Mouse (Mus musculus): ENCODE data around the gene Lrrn3. TPM values are rescaled to one million over a fixed set of nuclear protein-coding genes. Genes with fewer than 3 reads are reported as not detected.

Lrrn3 gene
- polyA plus RNA-seq, 1 experiment from 2014 or later = 115 TPM

GRCm38 (mm10) chr12:41468374-41468991 is 17.7 kb downstream of the Lrrn3 start:
- no peak for ATAC-seq (ENCODE audit: low read depth)
- no peaks in the 10 kb centered on the region for H3K4me1 ChIP-seq (ENCODE audit: control insufficient read depth, insufficient read depth, low read length)
- no peaks in the 10 kb centered on the region for H3K9me3 ChIP-seq (ENCODE audit: control insufficient read depth, low read length)
- no peak overlapping the region for H3K27ac ChIP-seq (ENCODE audit: low read depth, low read length)
- no peak overlapping the region for H3K4me3 ChIP-seq (ENCODE audit: low read depth, low read length)
- no peak overlapping the region for H3K4me2 ChIP-seq (ENCODE audit: low read depth, low read length)
- WGBS = 86% methylated on average over 3 of the region's 3 CpGs
- no peaks in the 10 kb centered on the region for H3K27me3 ChIP-seq (ENCODE audit: control insufficient read depth, insufficient read depth, low read length)
- no peaks in the 10 kb centered on the region for H3K36me3 ChIP-seq (ENCODE audit: control insufficient read depth, insufficient read depth, low read length)
- H3K9ac ChIP-seq (replicated peaks; ENCODE audit: low read depth, low read length) = no peak overlapping the region

DNA sequence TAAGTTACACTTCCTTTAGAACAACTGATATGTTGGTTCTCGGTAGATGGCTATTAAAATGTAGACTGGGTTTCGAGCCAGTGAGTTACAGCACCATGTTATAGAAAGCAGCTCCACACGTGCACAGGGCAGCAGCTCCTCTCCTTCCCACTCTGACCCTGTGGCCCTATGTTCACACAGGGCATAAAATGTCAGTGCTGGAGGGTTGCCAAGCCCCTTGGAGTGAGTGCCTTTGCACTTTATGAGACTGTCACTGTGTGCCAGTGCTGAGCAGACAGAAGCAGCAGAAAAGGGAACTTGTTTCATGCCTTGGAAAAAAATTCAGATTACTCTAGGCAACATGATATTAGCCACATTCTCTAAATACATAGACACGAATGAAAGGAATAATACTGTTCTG is 47.8 kb downstream of the Lrrn3 start:
- H3K9ac ChIP-seq (replicated peaks; ENCODE audit: low read depth, low read length) = no peak overlapping the region
- ATAC-seq (ENCODE audit: low read depth) = peak; percentile 60; the same call in 1 of the 2 replicates
- H3K4me2 ChIP-seq (ENCODE audit: low read depth, low read length) = no peak overlapping the region
- no peak overlapping the region for H3K4me3 ChIP-seq (ENCODE audit: low read depth, low read length)
- no peaks in the 10 kb centered on the region for H3K4me1 ChIP-seq (ENCODE audit: control insufficient read depth, insufficient read depth, low read length)
- 39% methylated on average over 4 of the region's 4 CpGs for WGBS
- no peaks in the 10 kb centered on the region for H3K36me3 ChIP-seq (ENCODE audit: control insufficient read depth, insufficient read depth, low read length)
- no peaks in the 10 kb centered on the region for H3K27me3 ChIP-seq (ENCODE audit: control insufficient read depth, insufficient read depth, low read length)
- H3K27ac ChIP-seq (ENCODE audit: low read depth, low read length) = no peak overlapping the region
- no peaks in the 10 kb centered on the region for H3K9me3 ChIP-seq (ENCODE audit: control insufficient read depth, low read length)

DNA sequence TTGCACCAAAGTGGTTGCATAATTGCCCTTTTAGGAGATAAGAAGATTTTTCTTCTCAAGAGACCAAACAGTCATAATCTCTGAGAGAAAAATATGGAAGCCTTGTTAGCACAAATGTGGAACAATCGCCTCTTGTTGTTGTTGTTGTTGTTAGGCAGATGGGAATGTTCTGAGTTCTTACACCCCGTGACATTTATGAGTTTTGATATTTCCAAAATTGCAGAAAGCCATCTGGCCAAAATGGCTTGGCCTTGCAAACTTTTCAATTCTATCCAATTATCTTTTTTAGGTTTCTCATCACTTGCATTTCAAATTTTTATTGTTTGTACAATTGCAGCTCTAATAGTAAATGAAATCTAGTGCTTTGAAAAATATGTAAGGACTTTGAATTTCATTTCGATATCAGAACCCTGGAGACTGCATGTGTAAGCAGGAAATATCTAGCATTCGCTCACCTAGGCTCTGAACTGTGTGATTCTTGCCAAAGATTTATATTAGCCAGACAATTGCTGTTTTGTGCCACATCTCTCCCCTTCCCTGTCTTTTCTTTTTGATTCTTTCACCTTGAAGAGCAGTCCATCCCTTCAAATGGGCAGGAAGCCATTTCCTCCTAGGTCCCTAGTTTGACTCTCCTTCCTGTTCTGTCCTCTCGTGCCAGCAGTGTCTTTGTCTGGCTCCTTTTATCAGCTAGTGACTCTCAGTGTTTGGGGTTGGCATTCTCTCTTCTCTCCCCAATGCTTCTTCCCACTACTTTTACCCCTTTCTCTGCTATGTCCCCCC is 49.8 kb downstream of the Lrrn3 start:
- ATAC-seq (ENCODE audit: low read depth) = no peak
- Histone ChIP-seq H3K9me3 (ENCODE audit: control insufficient read depth, low read length) (no peaks in the 10 kb centered on the region), H3K4me2 (ENCODE audit: low read depth, low read length) (no peak overlapping the region), H3K9ac (replicated peaks; ENCODE audit: low read depth, low read length) (no peak overlapping the region), H3K27me3 (ENCODE audit: control insufficient read depth, insufficient read depth, low read length) (no peaks in the 10 kb centered on the region), H3K4me1 (ENCODE audit: control insufficient read depth, insufficient read depth, low read length) (no peaks in the 10 kb centered on the region), H3K36me3 (ENCODE audit: control insufficient read depth, insufficient read depth, low read length) (no peaks in the 10 kb centered on the region), H3K4me3 (ENCODE audit: low read depth, low read length) (no peak overlapping the region), H3K27ac (ENCODE audit: low read depth, low read length) (no peak overlapping the region)
- 77% methylated on average over 5 of the region's 5 CpGs for WGBS

DNA sequence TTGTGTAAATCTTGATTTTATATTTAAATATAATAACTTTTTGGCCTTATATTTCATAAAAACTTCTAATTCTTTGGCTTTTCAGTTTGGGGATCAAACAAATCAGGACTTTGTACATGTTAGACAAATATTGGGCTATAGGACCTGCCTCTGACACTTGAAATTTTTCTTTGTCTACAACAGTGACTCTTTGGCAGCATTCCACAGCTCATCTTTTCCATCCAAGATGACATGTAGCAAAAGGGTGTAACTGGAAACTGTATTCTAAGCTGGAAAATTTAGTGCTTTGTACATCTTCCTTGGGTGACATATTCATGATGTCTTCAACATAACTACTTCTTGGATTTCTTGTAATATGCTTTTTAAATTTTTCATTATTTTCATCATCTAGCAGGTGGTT is 57.4 kb downstream of the Lrrn3 start:
- ATAC-seq (ENCODE audit: low read depth) = no peak
- Histone ChIP-seq H3K36me3 (ENCODE audit: control insufficient read depth, insufficient read depth, low read length) (no peaks in the 10 kb centered on the region), H3K27me3 (ENCODE audit: control insufficient read depth, insufficient read depth, low read length) (no peaks in the 10 kb centered on the region), H3K4me3 (ENCODE audit: low read depth, low read length) (no peak overlapping the region), H3K4me1 (ENCODE audit: control insufficient read depth, insufficient read depth, low read length) (no peaks in the 10 kb centered on the region), H3K4me2 (ENCODE audit: low read depth, low read length) (no peak overlapping the region), H3K27ac (ENCODE audit: low read depth, low read length) (no peak overlapping the region), H3K9me3 (ENCODE audit: control insufficient read depth, low read length) (no peaks in the 10 kb centered on the region), H3K9ac (replicated peaks; ENCODE audit: low read depth, low read length) (no peak overlapping the region)

DNA sequence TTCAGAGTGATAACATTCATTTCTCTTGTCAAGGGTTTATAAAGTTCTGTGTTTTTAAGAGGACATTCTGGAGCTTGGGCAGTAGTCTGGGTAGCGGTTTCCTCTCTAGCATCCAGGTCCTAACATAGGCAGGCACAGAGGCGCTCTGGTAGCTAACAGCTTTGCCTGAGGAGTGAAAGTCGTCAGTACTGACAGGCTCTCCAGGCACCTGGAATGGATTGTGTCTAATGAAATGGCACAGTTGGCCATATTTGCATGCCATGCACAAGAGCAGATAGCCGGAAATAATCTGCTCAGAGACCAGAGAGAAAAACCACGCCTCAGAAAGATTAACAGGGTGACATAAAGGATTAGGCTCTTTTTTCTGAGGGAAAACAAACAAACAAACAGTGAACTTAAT is 58.8 kb downstream of the Lrrn3 start:
- no peak for ATAC-seq (ENCODE audit: low read depth)
- H3K36me3 ChIP-seq (ENCODE audit: control insufficient read depth, insufficient read depth, low read length) = no peaks in the 10 kb centered on the region
- no peak overlapping the region for H3K4me2 ChIP-seq (ENCODE audit: low read depth, low read length)
- H3K4me1 ChIP-seq (ENCODE audit: control insufficient read depth, insufficient read depth, low read length) = no peaks in the 10 kb centered on the region
- no peak overlapping the region for H3K27ac ChIP-seq (ENCODE audit: low read depth, low read length)
- H3K4me3 ChIP-seq (ENCODE audit: low read depth, low read length) = no peak overlapping the region
- no peak overlapping the region for H3K9ac ChIP-seq (replicated peaks; ENCODE audit: low read depth, low read length)
- WGBS = 44% methylated on average over 5 of the region's 5 CpGs
- no peaks in the 10 kb centered on the region for H3K9me3 ChIP-seq (ENCODE audit: control insufficient read depth, low read length)
- H3K27me3 ChIP-seq (ENCODE audit: control insufficient read depth, insufficient read depth, low read length) = no peaks in the 10 kb centered on the region

DNA sequence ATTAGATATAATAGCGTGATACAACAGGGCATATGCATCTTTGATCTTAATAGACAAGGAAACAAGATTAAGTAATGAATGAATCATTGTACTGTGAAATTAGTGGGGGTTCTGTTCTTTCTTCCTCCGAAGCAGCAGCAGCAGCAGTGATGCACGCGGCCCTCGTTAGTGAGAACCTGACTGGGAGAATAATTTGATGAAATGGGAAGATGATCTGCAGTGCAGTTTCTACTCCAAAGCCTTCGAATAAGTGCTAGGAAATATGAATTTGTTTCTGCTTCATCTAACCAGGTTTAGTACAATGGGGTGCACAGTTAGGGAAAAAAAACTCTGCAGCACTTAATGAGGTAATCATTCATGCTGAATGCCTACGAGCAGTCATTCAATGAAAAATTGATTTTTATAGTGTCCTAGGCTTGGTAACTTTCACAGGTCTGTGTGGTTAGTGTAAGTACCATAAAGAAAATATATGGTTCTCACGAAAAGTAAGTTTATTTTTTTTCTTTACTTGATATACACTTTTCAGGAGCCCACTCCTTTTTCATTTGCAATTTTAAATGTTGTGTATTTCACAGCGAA is 61.0 kb downstream of the Lrrn3 start:
- H3K9me3 ChIP-seq (ENCODE audit: control insufficient read depth, low read length) = no peaks in the 10 kb centered on the region
- H3K27me3 ChIP-seq (ENCODE audit: control insufficient read depth, insufficient read depth, low read length) = no peaks in the 10 kb centered on the region
- H3K27ac ChIP-seq (ENCODE audit: low read depth, low read length) = no peak overlapping the region
- H3K9ac ChIP-seq (replicated peaks; ENCODE audit: low read depth, low read length) = no peak overlapping the region
- no peak overlapping the region for H3K4me3 ChIP-seq (ENCODE audit: low read depth, low read length)
- 46% methylated on average over 9 of the region's 9 CpGs for WGBS
- H3K4me1 ChIP-seq (ENCODE audit: control insufficient read depth, insufficient read depth, low read length) = no peaks in the 10 kb centered on the region
- no peaks in the 10 kb centered on the region for H3K36me3 ChIP-seq (ENCODE audit: control insufficient read depth, insufficient read depth, low read length)
- no peak overlapping the region for H3K4me2 ChIP-seq (ENCODE audit: low read depth, low read length)
- ATAC-seq (ENCODE audit: low read depth) = peak; percentile 61; the same call in 1 of the 2 replicates

- no peaks in the 10 kb centered on the region for H3K36me3 ChIP-seq (ENCODE audit: control insufficient read depth, insufficient read depth, low read length)
- WGBS = 80% methylated on average over 4 of the region's 4 CpGs
Measured at GRCm38 (mm10) chr12:41417961-41418360, 68.3 kb downstream of the Lrrn3 start.

GRCm38 (mm10) chr12:41417099-41417498 is 69.1 kb downstream of the Lrrn3 start:
- WGBS = 57% methylated on average over 3 of the region's 3 CpGs
- no peak overlapping the region for H3K4me3 ChIP-seq (ENCODE audit: low read depth, low read length)
- no peak overlapping the region for H3K9ac ChIP-seq (replicated peaks; ENCODE audit: low read depth, low read length)
- no peak overlapping the region for H3K4me2 ChIP-seq (ENCODE audit: low read depth, low read length)
- no peak for ATAC-seq (ENCODE audit: low read depth)
- H3K27me3 ChIP-seq (ENCODE audit: control insufficient read depth, insufficient read depth, low read length) = no peaks in the 10 kb centered on the region
- no peaks in the 10 kb centered on the region for H3K9me3 ChIP-seq (ENCODE audit: control insufficient read depth, low read length)
- no peak overlapping the region for H3K27ac ChIP-seq (ENCODE audit: low read depth, low read length)
- no peaks in the 10 kb centered on the region for H3K4me1 ChIP-seq (ENCODE audit: control insufficient read depth, insufficient read depth, low read length)
- H3K36me3 ChIP-seq (ENCODE audit: control insufficient read depth, insufficient read depth, low read length) = no peaks in the 10 kb centered on the region

More at GRCm38 (mm10) chr12:41417961-41418360, 68.3 kb downstream of the Lrrn3 start:
- Histone ChIP-seq H3K9me3 (ENCODE audit: control insufficient read depth, low read length) (no peaks in the 10 kb centered on the region), H3K4me3 (ENCODE audit: low read depth, low read length) (no peak overlapping the region), H3K27me3 (ENCODE audit: control insufficient read depth, insufficient read depth, low read length) (no peaks in the 10 kb centered on the region), H3K27ac (ENCODE audit: low read depth, low read length) (no peak overlapping the region), H3K4me2 (ENCODE audit: low read depth, low read length) (no peak overlapping the region), H3K9ac (replicated peaks; ENCODE audit: low read depth, low read length) (no peak overlapping the region), H3K4me1 (ENCODE audit: control insufficient read depth, insufficient read depth, low read length) (no peaks in the 10 kb centered on the region)
- no peak for ATAC-seq (ENCODE audit: low read depth)

DNA sequence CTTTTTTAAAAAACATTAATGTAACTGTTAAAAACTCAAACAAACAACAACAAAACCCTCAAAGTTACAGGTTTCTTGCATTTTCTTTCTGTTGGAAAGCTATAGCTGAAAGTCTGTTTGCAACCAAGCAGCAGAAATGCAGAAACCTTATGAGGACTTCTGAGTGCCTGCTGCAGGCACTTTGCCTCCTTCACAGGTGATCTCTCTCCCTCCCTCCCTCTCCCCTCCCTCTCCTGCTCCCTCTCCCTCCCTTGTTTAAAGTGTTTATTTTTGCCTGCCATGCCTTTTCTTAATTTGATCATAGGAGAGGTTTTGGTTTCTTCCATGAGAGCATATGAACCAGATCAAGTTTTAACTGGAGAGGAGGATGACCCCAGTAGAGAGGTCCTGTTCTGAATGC is 69.6 kb downstream of the Lrrn3 start:
- ATAC-seq (ENCODE audit: low read depth) = no peak
- H3K27me3 ChIP-seq (ENCODE audit: control insufficient read depth, insufficient read depth, low read length) = no peaks in the 10 kb centered on the region
- H3K9ac ChIP-seq (replicated peaks; ENCODE audit: low read depth, low read length) = no peak overlapping the region
- no peaks in the 10 kb centered on the region for H3K4me1 ChIP-seq (ENCODE audit: control insufficient read depth, insufficient read depth, low read length)
- no peak overlapping the region for H3K4me2 ChIP-seq (ENCODE audit: low read depth, low read length)
- H3K27ac ChIP-seq (ENCODE audit: low read depth, low read length) = no peak overlapping the region
- no peak overlapping the region for H3K4me3 ChIP-seq (ENCODE audit: low read depth, low read length)
- H3K36me3 ChIP-seq (ENCODE audit: control insufficient read depth, insufficient read depth, low read length) = no peaks in the 10 kb centered on the region
- no peaks in the 10 kb centered on the region for H3K9me3 ChIP-seq (ENCODE audit: control insufficient read depth, low read length)
